In the genomic region with DNA sequence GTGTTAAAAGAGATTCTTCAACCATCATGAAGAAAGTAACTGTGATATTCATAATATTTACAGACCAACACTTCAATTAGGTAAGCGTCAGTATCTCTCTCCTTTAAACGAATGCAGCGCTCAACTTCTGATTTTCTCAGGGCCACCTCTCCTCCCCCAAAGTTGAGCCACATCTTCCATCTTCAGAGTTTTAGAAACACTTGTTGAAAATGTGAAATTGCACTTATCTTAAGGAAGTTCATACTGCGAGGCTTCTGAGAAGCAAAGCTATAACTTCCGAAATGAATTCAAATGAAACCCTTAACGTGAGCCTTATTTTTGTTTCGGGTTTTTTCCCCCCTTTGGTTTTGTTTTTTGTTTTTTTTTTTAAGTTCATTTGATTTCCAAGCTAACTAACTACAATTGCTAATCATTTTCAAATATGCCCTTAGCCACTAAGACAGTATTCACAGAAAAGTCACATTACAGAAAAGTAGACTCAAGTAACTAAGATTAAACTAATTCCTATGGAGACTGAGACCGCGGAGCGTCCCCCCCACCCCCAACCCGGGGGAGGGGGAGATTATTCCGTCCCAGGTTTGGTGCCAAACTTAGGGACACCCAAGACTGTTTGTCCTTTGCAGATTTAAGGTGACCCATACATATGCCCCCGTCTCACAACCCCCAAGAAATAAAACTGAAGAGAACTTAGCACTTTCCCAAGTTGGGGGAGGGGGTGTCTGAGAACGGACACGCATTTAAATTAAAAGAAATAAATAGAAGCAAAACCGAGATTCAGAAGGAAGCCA, we compare ENCODE assay signal across 9 mouse cellular contexts. TPM values are rescaled to one million over a fixed set of nuclear protein-coding genes. Genes with fewer than 3 reads are reported as not detected.
DNase-seq lines count a peak whose midpoint lies in the region; ATAC-seq and TF ChIP-seq lines count a peak whose summit lies in the region.
"Had no signal": no experiment of that assay in that cellular context is flagged by ENCODE, and none has a peak within 500 bp of the region (broad histone marks: within the 10 kb centered on the region; RNA-seq: fewer than 3 reads in every experiment).

No protein-coding gene starts in this region.

- H3K27me3 ChIP-seq in kidney, embryonic 14.5 days (ENCODE audit: control insufficient read depth, insufficient read depth, low read length): peaks cover 50% of the 10 kb centered on the region
- peaks cover 92% of the 10 kb centered on the region for H3K27me3 ChIP-seq in hindbrain, embryonic 10.5 days (ENCODE audit: insufficient read depth, poor library complexity, severe bottlenecking)
- peaks cover 87% of the 10 kb centered on the region for H3K27me3 ChIP-seq in midbrain, embryonic 13.5 days

- H3K4me2 ChIP-seq in kidney, embryonic 14.5 days (replicated peaks; ENCODE audit: low read depth, low read length): peak overlapping the region; percentile 73
- H3K4me2 ChIP-seq in midbrain, embryonic 13.5 days (replicated peaks): peak overlapping the region; percentile 76

- no peak for ATAC-seq in kidney, embryonic 14.5 days (ENCODE audit: low FRiP score, low TSS enrichment)
- no peak for ATAC-seq in midbrain, embryonic 13.5 days

- H3K4me1 ChIP-seq in kidney, embryonic 14.5 days (ENCODE audit: control insufficient read depth, insufficient read depth, low read length): no peaks in the 10 kb centered on the region
- H3K4me1 ChIP-seq in bone marrow, adult 2 months (ENCODE audit: control insufficient read depth, insufficient read depth, low read length): peaks cover 2% of the 10 kb centered on the region; the same call in 1 of the 2 replicates
- peaks cover 8% of the 10 kb centered on the region for H3K4me1 ChIP-seq in hindbrain, embryonic 10.5 days (replicated peaks)
- H3K4me1 ChIP-seq in midbrain, embryonic 13.5 days (replicated peaks): peaks cover 8% of the 10 kb centered on the region; the same call in 1 of the 2 replicates

- H3K9me3 ChIP-seq in kidney, embryonic 14.5 days (ENCODE audit: control insufficient read depth, low read length): 0 out of 2 replicates have a peak, but pooled peaks cover 2% of the 10 kb centered on the region
- 0 out of 2 replicates have a peak, but pooled peaks cover 3% of the 10 kb centered on the region for H3K9me3 ChIP-seq in hindbrain, embryonic 10.5 days
- no peaks in the 10 kb centered on the region for H3K9me3 ChIP-seq in midbrain, embryonic 13.5 days

- peak overlapping the region; percentile 44; the same call in 1 of the 2 replicates for H3K9ac ChIP-seq in kidney, embryonic 14.5 days (ENCODE audit: low read depth, low read length)
- no peak overlapping the region; the same call in 1 of the 2 replicates for H3K9ac ChIP-seq in midbrain, embryonic 13.5 days (replicated peaks)

- no peak for TF ChIP-seq CTCF in bone marrow, adult 2 months (IDR thresholded peaks at IDR 0.05; ENCODE audit: control insufficient read depth, insufficient read depth, low read length)

- no peak for TF ChIP-seq POLR2A in bone marrow, adult 2 months (IDR thresholded peaks at IDR 0.05; ENCODE audit: borderline replicate concordance, control insufficient read depth, low read depth, low read length)

- no peak overlapping the region for H3K27ac ChIP-seq in kidney, embryonic 14.5 days (ENCODE audit: low read depth, low read length)
- H3K27ac ChIP-seq in bone marrow, adult 2 months (ENCODE audit: control insufficient read depth, insufficient read depth, low read depth, low read length, poor library complexity): peak overlapping the region; percentile 97
- no peak overlapping the region for H3K27ac ChIP-seq in hindbrain, embryonic 10.5 days
- H3K27ac ChIP-seq in midbrain, embryonic 13.5 days: no peak overlapping the region

- H3K4me3 ChIP-seq in kidney, embryonic 14.5 days (ENCODE audit: low read length): peak overlapping the region; percentile 41
- peak overlapping the region; percentile 60 for H3K4me3 ChIP-seq in bone marrow, adult 2 months (replicated peaks; ENCODE audit: control insufficient read depth, low read depth, low read length)
- H3K4me3 ChIP-seq in hindbrain, embryonic 10.5 days: peak overlapping the region; percentile 56
- H3K4me3 ChIP-seq in midbrain, embryonic 13.5 days (replicated peaks): peak overlapping the region; percentile 47
- H3K4me3 ChIP-seq: myocyte had no signal

- no peaks in the 10 kb centered on the region for H3K36me3 ChIP-seq in kidney, embryonic 14.5 days (ENCODE audit: control insufficient read depth, insufficient read depth, low read length)
- H3K36me3 ChIP-seq in hindbrain, embryonic 10.5 days: no peaks in the 10 kb centered on the region
- no peaks in the 10 kb centered on the region for H3K36me3 ChIP-seq in midbrain, embryonic 13.5 days

- no peak for DNase-seq in kidney, postnatal 25 days
- peak; percentile 6 for DNase-seq in hindbrain, embryonic 10.5 days (ENCODE audit: low spot score)
- DNase-seq in adrenal gland, adult 8-10 months: no peak
- no peak for DNase-seq in layer of hippocampus, postnatal 25 days (ENCODE audit: extremely low spot score in 1 of 2, low spot score in 1 of 2)
- DNase-seq in adrenal gland, postnatal 4 days (ENCODE audit: low spot score in 2 of 2): no peak

- WGBS in kidney, embryonic 14.5 days: 3% methylated on average over 16 of the region's 16 CpGs
- WGBS in bone marrow, adult 2 months: 3% methylated on average over 16 of the region's 16 CpGs
- 4% methylated on average over 16 of the region's 16 CpGs for WGBS in hindbrain, embryonic 10.5 days
- 3% methylated on average over 16 of the region's 16 CpGs for WGBS in midbrain, embryonic 13.5 days

RNA-seq across cellular contexts. Expression of gene Ikzf3, which starts 0.7 kb away (rescaled TPM):
- polyA plus RNA-seq in kidney, embryonic 14.5 days (2014; fragmentation: Nextera tagmentation; extraction: Ambion mirVana): 0.26 and 0.73 TPM in 2 replicates
- 13.3 and 41.7 TPM in 2 replicates for polyA plus RNA-seq in bone marrow, adult 2 months (2011; ENCODE audit: insufficient read depth, insufficient read length, low replicate concordance, missing spikeins)
- 0.07 and 0.11 TPM in 2 replicates for polyA plus RNA-seq in hindbrain, embryonic 10.5 days (2016; fragmentation: Nextera tagmentation; extraction: Ambion mirVana)
- polyA plus RNA-seq in midbrain, embryonic 13.5 days (2015; fragmentation: Nextera tagmentation; extraction: Ambion mirVana): 0.36 TPM in 1 of 2 replicates, not detected in the other
- 1 to 10 TPM in 1 of 4 experiments, under 1 TPM in 3; 0.49 to 1.0 (median 0.75) TPM for total RNA-seq in adrenal gland, adult 8-10 months (2022)
- total RNA-seq in layer of hippocampus, postnatal 25 days (2021): under 1 TPM in 1 of 2 experiments, not detected in 1; 0.52 TPM
- 1 to 10 TPM in 1 of 2 experiments, under 1 TPM in 1; 0.36 to 1.4 TPM for total RNA-seq in adrenal gland, postnatal 4 days (2021)
- polyA plus RNA-seq: myocyte had no signal

RNA-seq across cellular contexts. Expression of gene Zpbp2, which starts 5.8 kb away (rescaled TPM):
- polyA plus RNA-seq in kidney, embryonic 14.5 days (2014; fragmentation: Nextera tagmentation; extraction: Ambion mirVana): 0.30 and 0.61 TPM in 2 replicates
- 2.2 and 6.5 TPM in 2 replicates for polyA plus RNA-seq in bone marrow, adult 2 months (2011; ENCODE audit: insufficient read depth, insufficient read length, low replicate concordance, missing spikeins)
- 0.14 and 0.37 TPM in 2 replicates for polyA plus RNA-seq in hindbrain, embryonic 10.5 days (2016; fragmentation: Nextera tagmentation; extraction: Ambion mirVana)
- polyA plus RNA-seq in midbrain, embryonic 13.5 days (2015; fragmentation: Nextera tagmentation; extraction: Ambion mirVana): 0.12 TPM in 1 of 2 replicates, not detected in the other
- total RNA-seq in adrenal gland, adult 8-10 months (2022): 1 to 10 TPM in 1 of 4 experiments, under 1 TPM in 2, not detected in 1; 0.51 to 1.1 (median 0.74) TPM
- total RNA-seq in layer of hippocampus, postnatal 25 days (2021): not detected
- under 1 TPM in 1 of 2 experiments, not detected in 1; 0.45 TPM for total RNA-seq in adrenal gland, postnatal 4 days (2021)
- polyA plus RNA-seq: myocyte had no signal

RNA-seq across cellular contexts. Expression of gene Ormdl3, which starts 42.1 kb away (rescaled TPM):
- polyA plus RNA-seq in kidney, embryonic 14.5 days (2014; fragmentation: Nextera tagmentation; extraction: Ambion mirVana): 7.1 and 26.6 TPM in 2 replicates
- 41.1 and 41.2 TPM in 2 replicates for polyA plus RNA-seq in bone marrow, adult 2 months (2011; ENCODE audit: insufficient read depth, insufficient read length, low replicate concordance, missing spikeins)
- polyA plus RNA-seq in hindbrain, embryonic 10.5 days (2016; fragmentation: Nextera tagmentation; extraction: Ambion mirVana): 59.4 and 66.2 TPM in 2 replicates
- 87.0 and 97.3 TPM in 2 replicates for polyA plus RNA-seq in midbrain, embryonic 13.5 days (2015; fragmentation: Nextera tagmentation; extraction: Ambion mirVana)
- total RNA-seq in adrenal gland, adult 8-10 months (2022): 100 to 1,000 TPM; 102 to 147 (median 129) TPM
- 10 to 100 TPM; 47.7 to 57.5 TPM for total RNA-seq in layer of hippocampus, postnatal 25 days (2021)
- 10 to 100 TPM; 74.7 to 84.1 TPM for total RNA-seq in adrenal gland, postnatal 4 days (2021)

RNA-seq across cellular contexts. Expression of gene Lrrc3c, which starts 53.0 kb away (rescaled TPM):
- not detected in 2 replicates for polyA plus RNA-seq in kidney, embryonic 14.5 days (2014; fragmentation: Nextera tagmentation; extraction: Ambion mirVana)
- polyA plus RNA-seq in bone marrow, adult 2 months (2011; ENCODE audit: insufficient read depth, insufficient read length, low replicate concordance, missing spikeins): not detected in 2 replicates
- not detected in 2 replicates for polyA plus RNA-seq in hindbrain, embryonic 10.5 days (2016; fragmentation: Nextera tagmentation; extraction: Ambion mirVana)
- polyA plus RNA-seq in midbrain, embryonic 13.5 days (2015; fragmentation: Nextera tagmentation; extraction: Ambion mirVana): not detected in 2 replicates
- total RNA-seq in adrenal gland, adult 8-10 months (2022): not detected
- total RNA-seq in layer of hippocampus, postnatal 25 days (2021): not detected
- total RNA-seq in adrenal gland, postnatal 4 days (2021): not detected
- polyA plus RNA-seq: myocyte had no signal
